Mouse (Mus musculus) erythroblast, embryonic 14.5 days (primary cell): ENCODE measurements around the gene Tspan9.

Experiments
- GATA1 ChIP-seq: IDR thresholded peaks from 2 replicates; pipeline ENCODE4 v1.6.1; 2012; ENCODE audit warnings: low read length, inconsistent platforms, mixed read lengths
- TAL1 ChIP-seq: IDR thresholded peaks from 3 replicates; pipeline ENCODE4 v1.6.1; 2012; ENCODE audit warnings: low read length, inconsistent platforms, mixed read lengths

DNA sequence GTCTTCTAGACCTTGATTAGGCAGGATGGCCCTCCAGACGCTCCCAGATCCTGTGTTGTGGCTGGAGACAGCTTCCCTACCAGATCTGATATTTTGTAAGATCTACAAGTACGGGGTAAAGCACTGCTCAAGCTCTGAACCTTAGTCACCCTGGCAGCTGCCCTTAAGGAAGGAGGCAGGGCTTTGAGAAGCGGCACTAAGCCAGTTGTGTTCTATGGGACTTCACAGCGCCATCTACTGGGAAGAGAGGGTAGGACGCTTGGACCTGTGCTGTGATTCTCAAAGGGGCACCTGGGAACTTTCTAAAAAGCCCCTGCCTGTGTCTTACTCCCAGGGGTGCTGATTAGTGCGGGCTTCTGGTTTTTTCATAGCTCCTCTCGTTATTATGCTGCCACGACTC lies 222.7 kb downstream of the Tspan9 start:
- TF ChIP-seq TAL1 (no peak), GATA1 (no peak)
